Mouse (Mus musculus) G1E (cell line): ENCODE results near the gene Fam98c.
"Not testable (repeated sequence)": the region's sequence is repeated elsewhere in the genome, so short reads cannot be mapped to it uniquely, and the experiment has no call there.

ENCODE experiments used
- CTCF ChIP-seq: IDR thresholded peaks from 2 replicates; pipeline ENCODE4 v1.5.1; 2012; ENCODE audit warnings: low read depth, low read length, inconsistent platforms, mixed read lengths
- GATA1 ChIP-seq: IDR thresholded peaks from 2 replicates; pipeline ENCODE4 v1.6.1; 2012; ENCODE audit warnings: borderline replicate concordance, low read length, inconsistent platforms, mixed read lengths
- POLR2AphosphoS5 ChIP-seq: IDR thresholded peaks from 2 replicates; pipeline ENCODE4 v1.6.1; 2012; ENCODE audit warnings: low read depth, low read length, inconsistent platforms; ENCODE audit not compliant: insufficient replicate concordance

GRCm38 (mm10) chr7:29139237-29139636, 16.8 kb downstream of the Fam98c start:
- not testable (repeated sequence) for TF ChIP-seq CTCF, POLR2AphosphoS5, GATA1
